Mouse (Mus musculus) urinary bladder, adult 2 months (tissue): ENCODE measurements around the gene Dpm2. TPM values are rescaled to one million over a fixed set of nuclear protein-coding genes. Genes with fewer than 3 reads are reported as not detected.

ENCODE experiments used
- DNase-seq: peaks from one replicate; pipeline ENCODE4 v3.0.0; 2022; ENCODE audit warnings: low spot score
- polyA plus RNA-seq: library from polyadenylated mRNA; depleted of rRNA; stranded (reverse); fragments of >200 nt; gene quantifications from 2 replicates; pipeline ENCODE4 v1.2.3, GENCODE M21; 2012

Gene Dpm2
- polyA plus RNA-seq, 1 experiment = 117 TPM

DNA sequence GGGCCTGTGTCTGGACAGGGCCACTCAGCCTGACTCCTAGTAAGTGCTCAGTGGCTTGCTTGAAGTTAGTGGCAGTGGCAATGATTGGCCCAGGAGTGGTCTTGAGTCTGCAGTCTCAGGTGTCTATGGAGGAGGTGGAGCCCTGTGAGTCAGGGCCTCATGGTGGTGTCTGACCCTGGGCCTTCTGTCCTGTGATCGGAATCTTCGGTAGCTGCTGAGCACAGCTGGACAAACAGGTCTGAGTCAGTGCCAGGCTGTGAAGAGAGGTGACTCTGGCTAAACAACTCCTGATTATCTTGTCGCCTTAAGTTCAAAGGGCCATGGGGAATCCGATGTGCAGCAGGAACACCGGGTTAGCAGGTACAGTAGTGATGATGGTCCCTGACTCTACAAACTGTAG is 23.3 kb upstream of the Dpm2 start:
- DNase-seq = no peak

DNA sequence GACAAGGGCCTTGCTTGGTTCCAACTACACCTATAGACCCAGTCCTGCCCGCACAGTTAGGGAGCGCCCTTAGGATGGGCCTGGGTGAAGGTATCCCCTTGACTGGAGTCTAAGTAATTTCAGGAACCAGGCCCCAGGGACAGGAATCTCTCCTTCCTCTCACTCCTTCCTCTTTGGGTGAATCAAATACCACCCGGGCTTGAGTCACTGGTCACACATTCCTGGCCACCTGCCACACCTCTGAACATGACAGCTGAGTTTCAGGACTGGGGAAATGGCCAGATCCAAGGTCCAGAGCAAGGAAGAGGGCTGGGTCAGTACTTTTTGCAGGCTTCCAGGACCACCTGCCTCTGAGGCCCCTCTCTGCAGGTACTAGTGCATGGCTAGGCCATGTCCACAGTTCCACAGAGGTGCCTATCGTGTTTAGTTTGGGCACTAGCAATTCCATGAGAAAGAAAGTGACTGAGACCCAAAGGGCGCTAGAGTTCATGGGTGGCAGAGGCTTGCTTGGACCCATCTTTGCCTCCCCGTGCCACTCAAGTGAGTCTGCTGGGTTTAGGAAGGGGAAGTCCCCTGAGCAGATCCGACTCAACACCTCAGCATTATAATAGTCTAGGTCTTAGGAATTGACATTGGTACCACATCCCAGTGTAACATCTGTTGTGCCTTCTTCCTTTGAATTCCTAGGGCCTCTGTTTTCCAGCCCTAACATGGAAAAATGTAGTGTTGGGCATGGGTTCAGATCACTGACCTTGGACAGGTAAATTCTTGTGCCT is 22.5 kb upstream of the Dpm2 start:
- DNase-seq = no peak

- no peak for DNase-seq
Observed at GRCm38 (mm10) chr2:32549171-32549570, 21.5 kb upstream of the Dpm2 start.

DNA sequence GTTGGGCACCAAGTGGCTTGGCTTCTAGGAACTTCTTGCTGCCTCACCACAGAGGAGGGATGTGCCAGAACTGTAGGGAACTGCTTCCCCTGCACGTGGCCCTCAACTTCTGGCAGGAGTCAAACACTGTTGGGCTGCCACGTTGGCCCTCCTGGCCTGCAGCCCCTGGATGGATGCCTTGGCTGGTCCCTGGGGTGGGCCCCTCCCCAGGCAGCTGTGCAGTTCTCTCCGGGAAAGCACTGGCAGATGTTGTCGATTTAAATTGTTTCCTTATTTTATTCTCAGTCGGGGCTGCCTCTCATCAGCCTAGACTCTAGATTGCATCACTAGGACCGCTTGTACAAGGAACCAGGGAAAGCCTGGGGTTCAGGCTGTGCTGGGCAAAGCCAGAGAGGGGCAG is 20.9 kb upstream of the Dpm2 start:
- DNase-seq = no peak

- DNase-seq = no peak
Observed at GRCm38 (mm10) chr2:32551236-32551635, 19.4 kb upstream of the Dpm2 start.

- no peak for DNase-seq
Observed at GRCm38 (mm10) chr2:32553592-32554148, 17.0 kb upstream of the Dpm2 start.

- DNase-seq = no peak
Observed at GRCm38 (mm10) chr2:32555484-32555883, 15.2 kb upstream of the Dpm2 start.

DNA sequence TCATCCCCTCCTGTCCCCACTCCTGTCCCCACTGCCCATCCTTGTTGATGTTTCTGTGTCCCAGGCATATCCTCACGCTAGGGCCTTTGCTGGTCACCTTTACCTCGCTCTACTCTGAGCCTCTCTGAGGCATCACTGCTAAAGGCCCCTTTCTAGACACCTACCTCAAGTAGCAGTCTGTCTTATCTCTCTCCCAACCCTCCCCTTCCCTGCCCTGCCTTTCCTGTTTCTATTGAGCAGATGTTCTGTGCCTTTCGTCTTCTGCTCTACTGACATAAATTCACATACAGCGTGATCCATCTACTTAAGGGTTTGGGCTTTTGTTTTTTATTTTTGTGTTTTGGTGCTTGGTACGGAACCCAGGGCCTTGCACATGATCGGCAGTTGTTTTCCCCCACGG is 14.6 kb upstream of the Dpm2 start:
- no peak for DNase-seq

DNA sequence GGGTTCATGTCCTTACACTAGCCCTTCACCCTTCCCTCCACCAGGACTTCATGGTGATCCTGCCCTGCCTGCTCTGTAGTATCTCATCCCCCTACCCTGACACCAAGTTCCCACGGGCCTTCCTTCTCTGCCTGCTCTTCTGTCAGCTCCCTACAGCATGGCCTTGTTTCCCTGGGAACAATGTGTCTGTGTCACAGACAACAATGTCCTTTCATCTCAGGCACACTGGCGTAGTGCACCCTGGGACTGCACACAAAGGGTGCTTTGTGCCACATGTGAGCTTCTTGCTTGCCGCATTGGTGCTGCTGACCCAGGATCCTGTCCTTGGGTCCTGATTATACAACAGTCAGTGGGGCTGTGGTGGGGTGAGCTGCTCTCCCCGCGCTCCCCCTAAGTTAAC is 11.1 kb upstream of the Dpm2 start:
- no peak for DNase-seq

DNA sequence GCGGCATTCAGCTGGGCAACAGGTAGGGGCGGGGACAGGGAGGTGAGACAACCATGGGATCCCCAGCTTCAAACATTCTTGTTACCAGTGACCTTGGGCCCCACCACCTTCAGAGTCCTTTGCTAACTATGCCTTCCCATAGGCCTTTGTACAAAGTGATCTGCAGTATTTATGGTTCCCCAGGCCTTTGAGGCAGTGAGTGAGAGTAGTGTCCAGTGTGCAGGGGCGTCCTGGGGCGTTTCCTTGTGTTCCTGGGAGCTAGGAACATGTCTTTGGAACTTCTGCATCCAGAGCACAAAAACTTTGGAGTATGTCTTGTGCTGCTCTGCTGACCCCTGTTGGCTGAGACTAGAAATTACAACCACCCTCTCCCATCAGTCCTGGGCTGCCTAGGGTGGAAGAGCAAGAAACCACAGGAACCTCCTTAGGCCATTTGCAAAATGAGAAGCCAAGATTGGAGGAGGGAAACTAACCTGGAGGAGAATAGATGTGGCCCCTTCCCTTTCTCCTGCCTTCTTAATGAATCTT is 4.1 kb upstream of the Dpm2 start:
- DNase-seq = no peak

- no peak for DNase-seq
Observed at GRCm38 (mm10) chr2:32568149-32568548, 2.5 kb upstream of the Dpm2 start.

DNA sequence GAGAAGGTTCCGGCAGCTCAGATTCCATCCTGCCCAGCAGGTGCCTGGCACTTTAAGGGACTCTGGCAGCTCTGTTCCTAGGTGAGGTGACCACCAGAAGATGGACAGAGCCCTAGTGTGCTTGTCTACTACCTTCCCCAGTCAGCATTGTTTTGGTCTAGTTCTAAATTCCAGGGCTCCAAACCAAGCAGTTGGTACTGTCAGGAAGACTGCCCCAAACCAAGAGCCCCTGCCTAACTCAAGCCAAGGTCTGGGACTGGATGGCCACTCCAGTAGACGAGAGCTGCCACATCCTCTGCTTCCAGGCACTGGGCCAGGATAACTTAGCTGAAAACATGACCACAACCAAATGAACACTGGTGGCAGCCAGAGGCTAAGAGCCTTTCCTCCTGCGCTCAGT is 1.7 kb upstream of the Dpm2 start:
- DNase-seq = no peak

GRCm38 (mm10) chr2:32572196-32572595 is 1.5 kb downstream of the Dpm2 start:
- no peak for DNase-seq

- DNase-seq = no peak
Observed at GRCm38 (mm10) chr2:32574497-32574896, 3.8 kb downstream of the Dpm2 start, which contains the start of gene Pip5kl1. TSS of gene Pip5kl1 (plus strand) at chr2:32574797.

DNA sequence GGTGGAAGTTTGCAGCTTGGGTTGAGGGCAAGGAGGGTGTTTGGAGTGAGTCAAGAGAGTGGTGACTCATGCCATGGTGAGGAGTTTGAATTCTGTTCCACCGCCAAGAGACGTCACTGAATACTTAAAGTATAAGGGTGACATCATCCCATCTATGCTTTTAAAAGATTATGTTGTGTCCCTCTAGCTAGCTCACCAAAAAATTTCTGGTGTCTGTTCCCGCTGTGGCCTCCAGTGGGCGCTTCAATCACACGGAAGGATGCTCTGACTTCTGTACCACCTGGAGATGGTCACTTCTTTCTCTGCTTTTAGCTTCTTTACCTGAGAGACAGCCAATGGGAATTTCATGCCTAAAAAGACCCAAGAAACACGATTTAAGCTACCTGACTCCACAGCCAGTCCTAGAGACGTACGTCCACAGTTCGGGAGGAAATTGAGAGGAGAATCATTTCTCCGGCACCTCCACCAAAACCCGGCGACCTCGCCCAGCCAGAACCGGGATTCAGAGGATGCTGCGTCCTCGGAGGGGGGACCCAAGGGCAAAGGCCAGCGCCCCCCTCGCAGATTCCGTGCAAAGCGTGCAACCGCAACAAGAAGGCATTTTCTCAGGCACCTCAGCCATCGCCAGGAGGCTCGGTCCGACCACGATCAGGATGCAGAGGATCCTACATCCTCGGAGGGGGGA is 4.4 kb downstream of the Dpm2 start:
- DNase-seq = no peak

DNA sequence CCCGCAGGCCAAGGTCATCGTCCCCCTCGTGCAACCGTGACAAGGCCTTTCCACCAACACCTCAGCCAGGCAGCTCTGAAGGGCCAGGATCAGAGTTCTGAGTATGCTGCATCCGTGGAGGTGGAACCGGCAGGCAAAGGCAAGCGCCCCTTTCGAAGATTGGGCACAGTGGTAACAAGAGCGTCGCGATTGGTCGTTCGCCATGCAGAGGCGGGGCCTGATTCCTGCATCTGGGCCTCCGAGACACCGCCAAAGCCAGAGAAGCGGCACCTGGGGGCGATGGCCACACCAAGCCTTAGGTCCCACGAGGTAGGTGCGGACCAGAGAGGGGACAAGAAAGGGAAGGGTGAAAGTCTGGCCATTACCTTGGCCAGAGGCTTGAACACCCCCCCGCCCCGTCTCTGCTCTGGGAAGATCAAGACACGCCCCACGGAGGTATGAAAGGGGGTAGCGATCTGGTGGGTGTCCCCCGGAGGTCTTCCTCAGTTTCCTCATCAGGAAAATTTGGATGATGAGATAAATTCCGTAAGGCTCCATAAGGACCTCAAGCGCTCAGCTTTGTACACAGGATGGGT is 5.0 kb downstream of the Dpm2 start, which contains the start of gene 9430097D07Rik:
Gene 9430097D07Rik (minus strand): TSS at position 99 of the 575 bp plus-strand sequence.
- no peak for DNase-seq

DNA sequence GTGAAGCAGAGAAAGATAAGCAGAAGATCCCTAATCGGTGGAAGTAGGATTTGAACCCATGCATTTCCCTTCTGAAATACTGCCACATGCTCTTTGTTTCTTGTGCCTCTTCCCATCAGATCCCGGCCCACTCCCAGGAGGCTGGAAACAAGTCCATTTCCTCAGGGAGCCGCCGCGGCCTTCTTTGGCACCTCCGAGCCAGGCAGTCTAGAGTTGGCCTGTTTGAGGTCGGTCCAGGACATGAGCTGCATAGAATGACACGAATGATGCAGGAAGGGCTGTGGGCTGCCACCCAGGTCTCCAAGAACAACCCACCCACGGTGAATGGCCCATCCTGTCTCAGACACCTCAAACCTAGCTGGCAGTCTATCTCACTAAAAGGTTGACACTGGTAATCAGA is 5.9 kb downstream of the Dpm2 start:
- no peak for DNase-seq

DNA sequence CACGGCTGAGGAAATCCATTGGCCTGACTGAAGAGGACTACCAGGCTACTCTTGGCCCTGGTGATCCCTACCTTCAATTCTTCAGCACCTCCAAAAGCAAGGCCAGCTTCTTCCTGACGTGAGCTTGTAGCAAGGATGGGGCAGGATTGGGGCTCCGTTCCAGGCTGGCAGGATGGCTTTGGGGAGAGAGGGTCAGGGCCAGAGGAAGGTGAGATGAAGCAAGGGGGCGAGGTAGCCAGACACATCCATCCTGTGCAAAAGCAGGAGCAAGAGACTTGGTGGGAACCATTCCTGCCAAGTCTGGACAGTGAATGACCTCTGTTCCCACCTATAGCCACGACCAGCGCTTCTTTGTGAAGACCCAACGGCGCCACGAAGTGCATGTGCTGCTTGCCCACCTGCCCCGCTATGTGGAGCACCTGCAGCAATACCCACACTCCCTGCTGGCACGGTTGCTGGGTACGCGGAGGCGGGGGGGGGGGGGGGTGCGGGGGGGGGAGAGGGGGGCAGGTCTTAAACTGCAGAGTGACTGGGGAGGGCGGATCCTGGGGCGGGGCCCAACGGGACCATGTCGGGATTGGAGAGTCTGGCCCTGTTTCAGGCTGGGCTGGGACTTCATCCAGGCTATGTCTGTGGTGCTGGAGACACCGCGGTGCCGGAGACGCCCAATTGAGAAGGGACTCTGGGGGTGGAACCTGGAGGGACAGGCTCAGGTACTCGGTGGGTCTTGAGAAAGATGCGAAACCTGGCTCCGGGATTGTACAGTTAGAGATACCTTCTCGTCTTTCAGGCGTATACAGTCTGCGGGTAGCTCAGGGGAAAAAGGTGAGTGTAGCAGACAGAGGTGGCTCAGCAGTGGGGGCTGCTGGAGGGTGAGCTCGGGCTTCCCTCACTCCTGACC is 7.7 kb downstream of the Dpm2 start:
- no peak for DNase-seq

GRCm38 (mm10) chr2:32581450-32582095 is 10.9 kb downstream of the Dpm2 start:
- DNase-seq = no peak

GRCm38 (mm10) chr2:32582830-32583799 is 12.5 kb downstream of the Dpm2 start:
- no peak for DNase-seq
